Mouse (Mus musculus): ENCODE results near the gene Spi1.

Spi1 gene

GRCm38 (mm10) chr2:91068162-91068871, 13.9 kb upstream of the Spi1 start:
- DNase-seq = peak; percentile 93

GRCm38 (mm10) chr2:91068872-91069165, 13.4 kb upstream of the Spi1 start:
- peak; percentile 95 for DNase-seq

DNA sequence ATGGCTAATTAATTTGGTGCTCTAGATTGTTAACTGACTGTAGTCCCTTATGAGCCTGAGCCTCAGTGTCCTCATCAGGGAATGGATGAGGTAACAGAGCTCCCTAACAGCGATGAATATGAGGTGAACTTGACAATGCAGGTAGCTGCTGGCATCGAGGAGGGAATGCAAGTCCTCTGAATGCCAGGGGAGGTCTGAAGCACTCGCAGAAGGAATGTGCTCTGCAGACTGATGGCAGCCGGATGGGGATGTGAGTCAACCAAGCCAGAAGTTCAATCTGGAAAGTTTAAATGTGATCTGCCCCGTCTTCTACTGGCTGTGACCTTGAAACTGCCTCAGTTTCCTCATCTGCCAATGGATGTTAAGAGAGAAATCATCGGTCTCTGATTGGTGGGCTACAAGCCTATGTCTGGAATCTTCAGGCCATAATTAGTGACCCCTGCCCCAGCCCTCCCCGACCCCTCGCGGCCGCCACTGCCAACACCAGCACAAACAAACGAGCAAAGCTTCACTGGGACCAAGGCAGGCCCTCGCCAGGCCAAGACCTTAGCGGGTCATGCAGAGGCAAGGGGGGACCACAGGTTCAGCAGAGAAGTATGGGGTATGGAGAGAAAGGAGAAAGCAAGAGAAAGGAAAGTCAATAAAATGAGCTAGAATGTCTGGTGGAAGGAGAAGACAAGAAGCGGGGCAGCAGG, 12.7 kb upstream of the Spi1 start:
- DNase-seq = peak; percentile 96

GRCm38 (mm10) chr2:91070076-91070800, 12.0 kb upstream of the Spi1 start, which contains the start of gene Slc39a13:
Gene Slc39a13 (minus strand): TSS chr2:91070417.
- peak; percentile 100 for DNase-seq

GRCm38 (mm10) chr2:91071059-91071458, 11.1 kb upstream of the Spi1 start:
- DNase-seq = peak; percentile 94

GRCm38 (mm10) chr2:91072092-91072491, 10.1 kb upstream of the Spi1 start:
- DNase-seq = no peak

- DNase-seq = no peak
Observed at GRCm38 (mm10) chr2:91077957-91078313, 4.3 kb upstream of the Spi1 start.

DNA sequence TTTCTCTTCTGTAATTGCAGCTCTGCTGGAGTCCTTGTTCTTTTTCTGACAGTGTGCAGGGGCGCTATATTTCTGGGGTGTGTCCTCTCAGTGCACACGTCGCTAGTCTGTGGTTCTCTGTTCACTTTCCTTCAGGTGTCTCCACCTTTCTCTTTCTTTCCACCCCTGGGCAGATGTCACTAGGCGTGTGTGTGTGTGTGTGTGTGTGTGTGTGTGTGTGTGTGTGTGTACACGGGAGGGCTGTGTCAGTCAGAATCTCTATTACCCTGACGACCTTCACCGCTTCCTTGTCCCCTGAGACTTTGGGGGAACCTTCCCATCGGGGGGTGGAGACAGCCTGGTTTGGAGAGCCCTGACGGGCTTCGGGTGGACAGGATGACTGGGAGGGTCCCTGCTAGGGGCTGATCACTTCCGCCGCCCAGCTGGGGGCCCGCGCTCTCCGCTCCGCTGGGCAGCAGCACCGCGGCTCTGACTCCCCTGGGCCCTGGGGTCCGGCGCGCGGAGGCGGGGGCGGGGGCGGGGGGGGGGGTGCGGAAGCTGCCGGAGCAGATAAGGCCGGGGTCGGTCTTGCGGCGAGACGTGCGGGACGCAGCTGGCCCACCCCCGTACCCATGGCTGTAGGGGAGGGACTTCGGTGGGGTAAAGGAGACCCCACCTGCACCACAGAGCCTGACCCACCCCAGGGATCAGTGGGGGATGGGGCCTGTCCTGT, 3.7 kb upstream of the Spi1 start:
- peak; percentile 91 for DNase-seq

- DNase-seq = no peak
Observed at GRCm38 (mm10) chr2:91079026-91079384, 3.2 kb upstream of the Spi1 start.

- peak; percentile 92 for DNase-seq
Observed at GRCm38 (mm10) chr2:91080784-91081513, 1.2 kb upstream of the Spi1 start.

- DNase-seq = peak; percentile 99
Observed at GRCm38 (mm10) chr2:91082844-91083243, 654 bp downstream of the Spi1 start.

DNA sequence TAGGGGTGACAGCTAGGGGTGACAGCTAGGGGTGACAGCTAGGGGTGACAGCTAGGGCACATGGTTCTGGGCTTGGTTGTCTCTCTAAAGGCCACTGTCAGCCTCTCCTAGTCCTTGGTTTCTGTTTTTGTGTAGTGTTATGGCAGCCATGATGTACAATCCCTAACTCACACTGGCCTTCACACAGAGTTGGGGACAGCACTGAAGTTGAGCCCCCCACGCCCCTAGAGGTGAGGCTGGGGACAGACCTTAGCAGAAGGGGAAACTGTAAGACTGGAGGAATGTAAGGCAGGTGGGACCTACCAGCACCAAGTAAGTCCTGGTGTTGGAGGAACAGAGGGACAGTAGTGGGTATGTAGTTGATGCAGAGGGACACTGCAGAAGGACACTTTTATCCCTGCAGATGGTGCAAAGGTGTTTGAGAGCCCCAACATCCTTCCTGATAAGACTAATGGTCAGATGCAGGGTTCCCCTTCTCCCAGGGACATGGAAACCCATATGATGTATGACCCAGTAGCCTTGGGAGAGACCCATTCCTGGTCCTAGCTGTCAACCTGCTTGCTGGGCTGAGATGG, 1.3 kb downstream of the Spi1 start:
- no peak for DNase-seq

DNA sequence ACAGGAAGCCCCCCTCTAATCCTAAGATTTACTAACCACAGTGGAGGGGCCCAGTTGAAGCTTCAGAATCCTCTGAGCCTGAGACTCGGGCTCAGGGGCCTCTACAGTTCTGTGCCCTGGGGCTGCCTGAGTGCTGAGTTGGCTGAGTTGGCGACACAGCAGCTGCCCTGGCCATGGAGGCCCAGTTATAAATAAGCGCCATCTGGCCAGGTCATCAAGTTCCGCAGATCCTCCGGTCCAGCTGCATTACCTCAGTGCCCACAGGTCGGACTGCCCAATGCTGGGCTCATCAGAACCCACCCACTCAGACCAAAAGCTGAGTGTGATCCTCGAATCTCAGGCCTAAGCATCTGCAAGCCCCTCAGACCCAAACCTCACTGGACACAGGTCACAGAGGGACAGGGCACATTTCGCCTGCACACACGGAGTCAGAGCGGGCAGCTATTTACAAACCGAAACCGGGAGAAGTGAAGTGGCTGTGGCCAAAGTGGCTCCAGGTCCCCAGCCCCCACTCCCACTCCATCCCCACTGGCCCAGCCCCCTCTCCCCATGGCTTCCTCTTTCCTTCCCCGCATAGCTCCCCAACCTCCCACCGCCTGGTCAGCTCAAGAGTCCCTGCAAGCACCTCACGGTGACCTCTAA, 2.1 kb downstream of the Spi1 start:
- DNase-seq = peak; percentile 98

GRCm38 (mm10) chr2:91085494-91086391, 3.6 kb downstream of the Spi1 start:
- DNase-seq = no peak

GRCm38 (mm10) chr2:91086392-91087237, 4.4 kb downstream of the Spi1 start:
- DNase-seq = peak; percentile 95

DNA sequence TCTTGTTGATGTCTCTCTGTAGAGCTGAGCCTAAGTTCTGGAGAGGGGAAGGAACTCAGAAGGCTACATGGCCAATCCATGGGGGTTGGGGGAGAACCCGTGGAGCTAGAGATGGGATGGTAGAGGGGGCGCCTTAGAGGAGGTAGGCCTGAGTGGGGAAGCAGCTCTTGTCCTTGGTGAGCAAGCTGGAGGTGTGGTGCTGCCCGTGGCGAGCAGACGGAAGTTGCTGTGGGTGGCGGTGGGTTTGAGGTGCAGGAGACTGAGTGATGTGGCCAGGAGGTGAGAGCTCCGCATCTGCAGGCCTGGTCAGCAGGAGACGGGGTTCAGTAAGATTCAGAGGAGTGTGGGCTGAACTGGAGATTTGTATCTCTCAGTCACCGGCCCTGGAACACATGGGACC, 5.3 kb downstream of the Spi1 start:
- DNase-seq = peak; percentile 90

DNA sequence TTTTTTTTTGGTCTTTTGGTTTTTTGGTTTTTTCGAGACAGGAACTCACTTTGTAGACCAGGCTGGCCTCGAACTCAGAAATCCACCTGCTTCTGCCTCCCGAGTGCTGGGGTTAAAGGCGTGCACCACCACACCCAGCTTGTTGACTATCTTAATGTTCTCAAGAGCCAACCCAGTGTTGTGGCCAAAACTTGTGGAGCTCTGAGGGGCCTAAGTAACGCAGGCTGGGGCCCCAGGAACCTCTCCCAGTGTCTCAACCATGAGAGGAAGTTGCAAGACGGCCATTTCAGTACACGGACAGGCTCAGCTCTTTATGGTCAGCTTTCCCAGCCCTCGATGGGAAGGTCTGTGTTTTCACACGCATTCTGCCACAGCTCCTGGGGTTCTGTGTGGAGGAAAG, 6.8 kb downstream of the Spi1 start:
- peak; percentile 89 for DNase-seq

DNA sequence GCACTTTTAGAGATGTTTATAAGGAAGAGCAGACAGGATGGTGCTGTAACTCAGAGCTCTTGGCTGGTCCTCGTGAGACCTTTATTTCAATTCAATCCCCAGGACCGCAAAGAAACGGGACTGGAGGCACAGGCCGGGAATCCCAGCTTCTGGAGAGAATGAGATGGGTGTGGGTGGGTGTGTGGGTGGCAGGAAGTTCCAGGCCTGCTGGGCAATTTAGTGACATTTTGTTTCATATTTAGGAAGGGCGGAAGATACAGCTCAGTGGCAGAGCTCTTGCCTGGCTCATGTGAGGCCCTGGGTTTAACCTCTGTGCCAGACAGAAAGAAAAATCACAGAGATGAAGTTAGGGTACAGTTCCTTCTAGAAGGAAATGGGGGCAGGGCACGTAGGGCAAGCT, 8.0 kb downstream of the Spi1 start:
- peak; percentile 90 for DNase-seq

- DNase-seq = no peak
Observed at GRCm38 (mm10) chr2:91090827-91091226, 8.6 kb downstream of the Spi1 start.

GRCm38 (mm10) chr2:91096524-91096923, 14.3 kb downstream of the Spi1 start:
- peak; percentile 99 for DNase-seq
